Mouse (Mus musculus) cortical plate, adult 2 months (tissue): ENCODE data around the gene Slc11a1.

Experiments
- CTCF ChIP-seq: fragments of 200-500 bp; IDR thresholded peaks from 2 replicates; pipeline ENCODE4 v1.5.1; 2011; ENCODE audit warnings: mild to moderate bottlenecking, control low read depth, low read length; ENCODE audit not compliant: insufficient read depth; ENCODE audit errors: extremely low read depth
- POLR2A ChIP-seq: fragments of 200-500 bp; IDR thresholded peaks from 2 replicates; pipeline ENCODE4 v1.6.1; 2011; ENCODE audit warnings: mild to moderate bottlenecking, low read length, control low read depth; ENCODE audit not compliant: insufficient read depth; ENCODE audit errors: extremely low read depth

- TF ChIP-seq CTCF (no peak), POLR2A (no peak)
Observed at GRCm38 (mm10) chr1:74390924-74391748, 16.1 kb downstream of the Slc11a1 start, which contains the start of gene Ctdsp1.
